Mouse (Mus musculus): ENCODE measurements around the gene Mymk. TPM values are rescaled to one million over a fixed set of nuclear protein-coding genes. Genes with fewer than 3 reads are reported as not detected.
A peak's percentile ranks its signal among the peaks of the same experiment; 100 is the strongest.

Mymk gene
- polyA plus RNA-seq, 1 experiment from 2014 or later: 0.17 TPM

DNA sequence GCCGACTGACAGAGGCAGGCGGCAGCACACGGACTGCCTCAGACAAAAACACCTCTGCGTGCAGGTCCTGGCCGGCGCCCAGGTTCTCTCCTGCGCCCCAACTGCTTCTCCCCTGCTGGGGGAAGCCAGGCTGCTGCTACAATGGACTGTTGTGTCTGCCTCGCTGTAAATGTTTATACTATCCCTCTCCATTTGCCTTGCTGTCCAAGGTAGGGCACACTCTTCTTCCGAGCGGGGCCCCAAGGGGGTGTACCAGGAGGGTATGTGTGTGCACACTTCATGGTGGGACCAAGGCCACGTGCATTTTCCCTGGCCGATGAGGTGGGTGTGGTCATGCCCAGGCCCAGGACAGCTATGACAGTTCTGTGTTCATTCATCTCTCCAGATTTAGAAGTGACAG, 13.2 kb downstream of the Mymk start:
- no peaks in the 10 kb centered on the region for H3K4me1 ChIP-seq (ENCODE audit: insufficient read depth)
- 24% methylated on average over 12 of the region's 12 CpGs for WGBS
- TF ChIP-seq CTCF (IDR thresholded peaks at IDR 0.05; ENCODE audit: low read depth): no peak
- no peak overlapping the region for H3K9ac ChIP-seq
- H3K36me3 ChIP-seq (ENCODE audit: insufficient read depth): no peaks in the 10 kb centered on the region
- H3K27ac ChIP-seq (ENCODE audit: low read depth): no peak overlapping the region
- H3K4me2 ChIP-seq: peak overlapping the region; percentile 23
- ATAC-seq (ENCODE audit: insufficient read depth) (0 out of 2 replicates have a peak, but pooled peaks have one; percentile 44), DNase-seq (peak; percentile 20)
- no peak overlapping the region for H3K4me3 ChIP-seq (ENCODE audit: low read depth, low read length)
- H3K9me3 ChIP-seq (ENCODE audit: low read depth, low read length): no peaks in the 10 kb centered on the region
- no peaks in the 10 kb centered on the region for H3K27me3 ChIP-seq (ENCODE audit: insufficient read depth, low read length)

DNA sequence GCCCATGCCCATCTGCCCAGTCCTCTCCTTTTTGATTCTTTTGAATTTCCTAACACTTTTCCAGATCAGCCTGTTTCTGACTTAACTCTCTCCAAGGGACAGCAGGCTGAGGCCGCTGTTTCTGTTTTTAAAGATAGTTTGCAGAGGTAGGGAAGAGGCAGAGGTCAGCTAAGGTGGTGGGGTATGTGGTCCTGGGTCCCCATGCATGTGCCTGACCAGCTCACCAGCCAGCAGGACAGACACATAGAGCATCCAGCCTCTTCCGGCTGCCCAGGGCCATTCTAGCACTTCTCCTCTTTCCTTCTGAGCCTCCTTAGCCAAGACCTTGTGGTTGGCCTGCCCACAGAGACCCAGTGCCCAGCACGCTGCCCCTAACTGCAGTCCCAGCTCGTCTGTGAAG, 13.7 kb downstream of the Mymk start:
- no peak for TF ChIP-seq CTCF (IDR thresholded peaks at IDR 0.05; ENCODE audit: low read depth)
- H3K4me2 ChIP-seq: peak overlapping the region; percentile 23
- H3K27me3 ChIP-seq (ENCODE audit: insufficient read depth, low read length): no peaks in the 10 kb centered on the region
- no peaks in the 10 kb centered on the region for H3K9me3 ChIP-seq (ENCODE audit: low read depth, low read length)
- H3K4me3 ChIP-seq (ENCODE audit: low read depth, low read length): no peak overlapping the region
- WGBS: 43% methylated on average over 4 of the region's 4 CpGs
- H3K9ac ChIP-seq: no peak overlapping the region
- H3K27ac ChIP-seq (ENCODE audit: low read depth): no peak overlapping the region
- ATAC-seq (ENCODE audit: insufficient read depth): no peak
- no peak for DNase-seq
- H3K4me1 ChIP-seq (ENCODE audit: insufficient read depth): no peaks in the 10 kb centered on the region
- no peaks in the 10 kb centered on the region for H3K36me3 ChIP-seq (ENCODE audit: insufficient read depth)

DNA sequence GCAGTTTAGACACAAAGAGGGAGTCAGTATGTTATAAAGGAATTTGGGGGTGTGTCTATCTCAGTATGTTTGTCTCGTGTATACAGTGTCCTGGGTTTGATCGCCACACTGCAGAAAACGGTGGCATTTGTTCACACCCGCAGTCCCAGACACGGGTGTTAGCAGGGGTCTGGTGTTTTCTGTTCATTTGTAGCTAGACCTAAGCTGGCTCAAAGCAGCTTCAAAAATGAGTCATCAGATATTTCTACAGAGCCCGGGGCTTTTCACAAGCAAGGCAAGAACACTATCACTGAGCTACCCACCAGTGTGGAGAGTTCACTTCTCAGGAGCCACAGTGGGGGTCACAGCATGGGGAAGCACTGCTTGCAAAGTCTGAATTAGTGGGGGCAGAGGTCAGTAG, 22.6 kb downstream of the Mymk start:
- Histone ChIP-seq H3K4me1 (ENCODE audit: insufficient read depth) (no peaks in the 10 kb centered on the region), H3K4me3 (ENCODE audit: low read depth, low read length) (no peak overlapping the region), H3K9ac (no peak overlapping the region), H3K9me3 (ENCODE audit: low read depth, low read length) (no peaks in the 10 kb centered on the region), H3K27ac (ENCODE audit: low read depth) (no peak overlapping the region), H3K27me3 (ENCODE audit: insufficient read depth, low read length) (no peaks in the 10 kb centered on the region), H3K4me2 (no peak overlapping the region), H3K36me3 (ENCODE audit: insufficient read depth) (no peaks in the 10 kb centered on the region)
- DNase-seq (no peak), ATAC-seq (ENCODE audit: insufficient read depth) (no peak)
- 42% methylated on average over 6 of the region's 6 CpGs for WGBS
- TF ChIP-seq CTCF (IDR thresholded peaks at IDR 0.05; ENCODE audit: low read depth): no peak

DNA sequence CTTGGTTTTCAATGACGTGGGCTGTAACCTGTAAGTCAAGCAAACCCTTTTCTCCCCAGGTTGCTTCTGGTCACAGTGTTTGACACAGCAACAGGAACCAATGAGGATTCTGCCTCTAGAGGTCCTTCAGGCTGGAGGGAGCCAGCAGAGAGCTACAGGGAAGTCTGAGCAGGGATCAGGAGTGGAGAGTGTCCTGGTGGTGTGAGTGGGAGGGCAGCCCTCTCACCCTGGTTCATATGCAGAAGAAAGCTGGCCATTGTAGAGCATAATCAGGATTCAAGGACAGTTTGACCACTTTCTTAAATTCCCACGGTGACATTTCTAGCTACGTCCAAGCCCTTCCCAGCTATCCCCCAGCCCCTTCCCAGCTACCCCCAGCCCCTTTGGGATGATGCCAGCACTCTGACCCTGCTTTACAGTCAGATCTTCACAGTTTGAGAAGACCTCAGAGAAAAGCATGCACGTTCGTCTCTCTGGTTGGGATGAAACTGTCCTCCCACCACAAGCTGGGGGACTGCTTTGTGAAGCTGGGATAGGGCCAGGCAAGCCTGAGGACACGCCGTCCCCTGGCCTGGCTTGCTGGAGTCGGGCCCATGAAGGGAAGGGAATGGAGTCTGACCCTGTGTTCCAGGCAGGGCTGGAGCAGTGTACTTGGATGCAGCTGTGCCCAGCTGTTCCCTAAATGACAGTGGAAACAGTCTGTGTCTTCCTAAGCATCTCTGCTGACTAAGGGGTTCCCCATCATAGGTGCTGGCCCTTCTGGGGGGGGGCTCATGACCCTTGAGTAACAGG, 25.8 kb downstream of the Mymk start:
- H3K27ac ChIP-seq (ENCODE audit: low read depth): no peak overlapping the region; the same call in 1 of the 2 replicates
- DNase-seq (peak; percentile 82), ATAC-seq (ENCODE audit: insufficient read depth) (peak; percentile 73; the same call in 1 of the 2 replicates)
- H3K27me3 ChIP-seq (ENCODE audit: insufficient read depth, low read length): no peaks in the 10 kb centered on the region
- H3K4me3 ChIP-seq (ENCODE audit: low read depth, low read length): no peak overlapping the region
- no peaks in the 10 kb centered on the region for H3K9me3 ChIP-seq (ENCODE audit: low read depth, low read length)
- H3K36me3 ChIP-seq (ENCODE audit: insufficient read depth): no peaks in the 10 kb centered on the region
- H3K4me2 ChIP-seq: no peak overlapping the region
- no peak for TF ChIP-seq CTCF (IDR thresholded peaks at IDR 0.05; ENCODE audit: low read depth)
- no peaks in the 10 kb centered on the region for H3K4me1 ChIP-seq (ENCODE audit: insufficient read depth)
- WGBS: 56% methylated on average over 8 of the region's 8 CpGs
- H3K9ac ChIP-seq: no peak overlapping the region

DNA sequence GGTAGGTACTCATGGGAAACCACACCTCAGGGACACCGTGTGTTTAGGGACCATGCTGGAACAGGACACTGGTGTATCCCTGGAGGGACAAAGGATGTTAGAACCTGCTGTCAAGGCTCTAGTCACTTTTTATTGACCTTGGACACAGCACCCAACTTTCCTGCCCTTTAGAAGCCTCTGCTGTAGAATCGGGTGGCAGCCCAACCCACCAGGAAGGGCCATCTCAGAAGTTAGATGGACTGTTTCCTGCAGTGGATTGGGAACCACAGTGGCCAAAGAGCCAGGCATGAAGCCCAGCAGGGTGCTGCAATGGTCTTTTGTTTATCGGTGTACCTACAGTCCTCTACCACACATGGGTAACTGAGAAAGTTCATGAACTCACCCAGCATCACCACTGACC, 27.3 kb downstream of the Mymk start:
- DNase-seq: no peak

DNA sequence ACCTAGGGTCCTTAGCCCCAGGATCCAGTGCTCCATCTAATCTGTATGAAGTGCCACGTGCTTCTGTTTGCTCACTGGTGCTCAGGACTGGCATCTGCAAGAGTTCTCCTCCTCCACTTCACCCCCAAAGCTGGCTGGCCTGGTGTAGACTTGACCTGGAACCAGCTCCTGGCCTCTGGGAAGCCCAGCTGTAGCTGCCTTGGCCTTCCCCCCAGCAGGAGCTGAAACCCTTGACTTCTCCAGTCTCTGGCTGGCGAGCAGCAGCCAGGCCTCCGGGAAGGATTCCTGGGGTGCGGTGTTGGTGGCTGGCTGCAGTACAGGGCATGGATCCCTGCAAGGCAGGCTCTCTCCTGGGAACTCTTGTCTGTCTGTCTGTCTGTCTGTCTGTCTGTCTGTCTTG, 27.8 kb downstream of the Mymk start:
- DNase-seq (no peak), ATAC-seq (ENCODE audit: insufficient read depth) (no peak)
- H3K27me3 ChIP-seq (ENCODE audit: insufficient read depth, low read length): no peaks in the 10 kb centered on the region
- H3K4me1 ChIP-seq (ENCODE audit: insufficient read depth): no peaks in the 10 kb centered on the region
- no peak for TF ChIP-seq CTCF (IDR thresholded peaks at IDR 0.05; ENCODE audit: low read depth)
- no peak overlapping the region for H3K4me2 ChIP-seq
- H3K9me3 ChIP-seq (ENCODE audit: low read depth, low read length): no peaks in the 10 kb centered on the region
- H3K27ac ChIP-seq (ENCODE audit: low read depth): no peak overlapping the region
- no peak overlapping the region for H3K9ac ChIP-seq
- 66% methylated on average over 4 of the region's 4 CpGs for WGBS
- H3K4me3 ChIP-seq (ENCODE audit: low read depth, low read length): no peak overlapping the region
- no peaks in the 10 kb centered on the region for H3K36me3 ChIP-seq (ENCODE audit: insufficient read depth)

More for the DNA sequence above, 27.3 kb downstream of the Mymk start:
- Histone ChIP-seq H3K4me1 (ENCODE audit: insufficient read depth) (no peaks in the 10 kb centered on the region), H3K9me3 (ENCODE audit: low read depth, low read length) (no peaks in the 10 kb centered on the region), H3K36me3 (ENCODE audit: insufficient read depth) (no peaks in the 10 kb centered on the region), H3K27ac (ENCODE audit: low read depth) (no peak overlapping the region), H3K4me3 (ENCODE audit: low read depth, low read length) (no peak overlapping the region), H3K9ac (no peak overlapping the region), H3K4me2 (no peak overlapping the region), H3K27me3 (ENCODE audit: insufficient read depth, low read length) (no peaks in the 10 kb centered on the region)
- no peak for TF ChIP-seq CTCF (IDR thresholded peaks at IDR 0.05; ENCODE audit: low read depth)
- no peak for ATAC-seq (ENCODE audit: insufficient read depth)
- 69% methylated on average over 3 of the region's 3 CpGs for WGBS

DNA sequence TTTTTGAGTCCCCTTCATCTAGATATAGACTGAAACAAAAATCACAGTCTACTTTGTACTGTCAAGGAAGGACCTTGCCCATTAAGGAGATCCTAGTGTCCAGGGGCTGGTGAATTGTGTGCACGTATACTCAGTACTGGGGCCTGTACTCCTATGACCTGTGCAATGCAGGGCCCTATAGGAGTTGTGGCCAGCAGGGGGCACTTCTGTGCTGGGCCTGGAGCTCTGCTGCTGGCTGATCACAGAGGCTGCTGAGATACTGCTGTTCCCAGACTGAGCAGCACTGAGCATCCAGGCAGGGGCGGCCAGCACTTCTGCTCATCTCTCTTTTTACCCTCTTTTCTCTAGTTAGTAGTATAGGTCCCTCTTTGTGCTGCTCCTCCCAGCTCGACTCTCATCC, 28.5 kb downstream of the Mymk start:
- peak; percentile 87 for ATAC-seq (ENCODE audit: insufficient read depth)
- WGBS: 16% methylated on average over 3 of the region's 3 CpGs

More for the DNA sequence above, 28.5 kb downstream of the Mymk start:
- H3K27ac ChIP-seq (ENCODE audit: low read depth): no peak overlapping the region
- no peak overlapping the region for H3K4me3 ChIP-seq (ENCODE audit: low read depth, low read length)
- peak; percentile 94 for DNase-seq
- H3K4me1 ChIP-seq (ENCODE audit: insufficient read depth): no peaks in the 10 kb centered on the region
- no peak overlapping the region for H3K4me2 ChIP-seq
- peak; percentile 95 for TF ChIP-seq CTCF (IDR thresholded peaks at IDR 0.05; ENCODE audit: low read depth)
- H3K9me3 ChIP-seq (ENCODE audit: low read depth, low read length): no peaks in the 10 kb centered on the region
- H3K9ac ChIP-seq: no peak overlapping the region
- no peaks in the 10 kb centered on the region for H3K36me3 ChIP-seq (ENCODE audit: insufficient read depth)
- H3K27me3 ChIP-seq (ENCODE audit: insufficient read depth, low read length): no peaks in the 10 kb centered on the region

Measured in lung, embryonic 14.5 days (tissue).